Mouse (Mus musculus) thymus, adult 2 months (tissue): ENCODE results near the gene Gtf2f2. TPM values are rescaled to one million over a fixed set of nuclear protein-coding genes. Genes with fewer than 3 reads are reported as not detected.

Experiments
- DNase-seq: peaks from one replicate; pipeline ENCODE4 v3.0.0; 2021
- H3K27ac ChIP-seq: fragments of 200-500 bp; 2 replicates; pipeline ENCODE4 v1.5.1; 2012; ENCODE audit warnings: low read length, control low read depth; ENCODE audit not compliant: control insufficient read depth, insufficient read depth
- H3K27me3 ChIP-seq: fragments of 200-500 bp; 2 replicates; pipeline ENCODE4 v1.6.1; 2012; ENCODE audit warnings: mild to moderate bottlenecking, low read length, moderate library complexity, mixed read lengths; ENCODE audit not compliant: control insufficient read depth, insufficient read depth
- H3K36me3 ChIP-seq: fragments of 200-500 bp; 2 replicates; pipeline ENCODE4 v1.6.1; 2012; ENCODE audit warnings: mild to moderate bottlenecking, low read length, moderate library complexity; ENCODE audit not compliant: control insufficient read depth, insufficient read depth
- H3K4me1 ChIP-seq: fragments of 200-500 bp; replicated peaks from 2 replicates; pipeline ENCODE4 v1.6.1; 2012; ENCODE audit warnings: low read length; ENCODE audit not compliant: control insufficient read depth, insufficient read depth
- H3K4me3 ChIP-seq: fragments of 200-500 bp; 2 replicates; pipeline ENCODE4 v1.5.1; 2012; ENCODE audit warnings: mild to moderate bottlenecking, low read length, control low read depth, moderate library complexity; ENCODE audit not compliant: control insufficient read depth, insufficient read depth
- CTCF ChIP-seq: fragments of 200-500 bp; IDR thresholded peaks from 2 replicates; pipeline ENCODE4 v1.5.1; 2012; ENCODE audit warnings: mild to moderate bottlenecking, control low read depth, low read length, moderate library complexity, borderline replicate concordance; ENCODE audit not compliant: control insufficient read depth, poor library complexity, insufficient read depth; ENCODE audit errors: extremely low read depth
- POLR2A ChIP-seq: fragments of 200-500 bp; IDR thresholded peaks from 2 replicates; pipeline ENCODE4 v1.6.1; 2012; ENCODE audit warnings: mild to moderate bottlenecking, low read length, control low read depth, moderate library complexity; ENCODE audit not compliant: control insufficient read depth, poor library complexity, insufficient read depth; ENCODE audit errors: extremely low read depth
- WGBS: fragments of 180-500 bp; shearing (Covaris S2); methylation state at CpG from one replicate; pipeline ENCODE4 v1.1.7; 2018; 5-methylcytosine and 5-hydroxymethylcytosine counted together
- polyA plus RNA-seq: library from polyadenylated mRNA; depleted of rRNA; stranded (reverse); fragments of >200 nt; gene quantifications from 2 replicates; pipeline ENCODE4 v1.2.3, GENCODE M21; 2012; rRNA removed

The Gtf2f2 gene
- polyA plus RNA-seq, 1 experiment = 4.7 TPM

GRCm38 (mm10) chr14:75850819-75851218, 159.8 kb downstream of the Gtf2f2 start:
- H3K36me3 ChIP-seq = peaks cover 37% of the 10 kb centered on the region
- no peak overlapping the region for H3K4me3 ChIP-seq
- no peaks in the 10 kb centered on the region for H3K4me1 ChIP-seq
- no peak overlapping the region for H3K27ac ChIP-seq
- DNase-seq = no peak
- TF ChIP-seq POLR2A (no peak), CTCF (no peak)
- no peaks in the 10 kb centered on the region for H3K27me3 ChIP-seq
- 71% methylated on average over 6 of the region's 6 CpGs for WGBS

DNA sequence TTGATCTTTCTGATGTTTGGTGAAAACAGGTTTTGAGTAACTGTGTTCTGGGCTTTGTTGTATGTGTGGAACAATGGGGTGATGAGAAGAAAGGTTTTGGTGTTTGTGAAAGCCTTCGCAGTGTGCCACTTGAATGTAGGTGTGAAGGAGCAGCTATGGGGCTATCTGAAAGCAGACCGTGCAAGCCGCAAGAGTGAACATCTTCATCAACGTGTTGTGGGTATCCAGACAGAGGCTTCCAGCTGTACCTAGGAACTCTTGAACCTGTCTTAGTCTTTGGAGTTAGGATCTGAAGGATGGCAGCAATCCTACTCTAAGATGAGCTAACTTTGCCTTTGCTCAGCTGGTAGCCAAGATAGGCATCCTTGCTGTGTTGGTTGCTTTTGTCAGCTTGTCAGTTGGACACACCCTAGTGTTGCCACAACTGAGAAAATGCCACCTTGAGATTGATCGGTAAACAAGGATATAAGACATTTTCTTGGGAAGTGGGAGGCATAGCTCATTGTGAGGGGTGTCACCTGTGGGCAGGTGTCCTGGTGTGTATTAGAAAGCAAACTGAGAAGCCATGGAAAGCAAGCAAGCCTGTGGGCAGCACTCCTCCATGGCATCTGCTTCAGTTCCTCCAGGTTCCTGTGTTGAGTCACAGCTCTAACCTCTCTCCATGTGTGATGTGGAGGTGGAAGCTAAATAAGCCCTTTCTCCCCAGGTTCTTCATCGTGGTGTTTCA, 160.7 kb downstream of the Gtf2f2 start:
- H3K27ac ChIP-seq = no peak overlapping the region
- H3K36me3 ChIP-seq = peaks cover 37% of the 10 kb centered on the region
- no peak for TF ChIP-seq POLR2A
- TF ChIP-seq CTCF = no peak
- 92% methylated on average over 6 of the region's 6 CpGs for WGBS
- H3K4me3 ChIP-seq = no peak overlapping the region
- no peaks in the 10 kb centered on the region for H3K4me1 ChIP-seq
- DNase-seq = no peak
- H3K27me3 ChIP-seq = no peaks in the 10 kb centered on the region

- Histone ChIP-seq H3K4me3 (no peak overlapping the region), H3K36me3 (peaks cover 37% of the 10 kb centered on the region), H3K27me3 (no peaks in the 10 kb centered on the region), H3K27ac (no peak overlapping the region), H3K4me1 (no peaks in the 10 kb centered on the region)
- 95% methylated on average over 5 of the region's 5 CpGs for WGBS
- DNase-seq = no peak
- no peak for TF ChIP-seq POLR2A
- no peak for TF ChIP-seq CTCF
Observed at GRCm38 (mm10) chr14:75849236-75849635, 161.4 kb downstream of the Gtf2f2 start.

DNA sequence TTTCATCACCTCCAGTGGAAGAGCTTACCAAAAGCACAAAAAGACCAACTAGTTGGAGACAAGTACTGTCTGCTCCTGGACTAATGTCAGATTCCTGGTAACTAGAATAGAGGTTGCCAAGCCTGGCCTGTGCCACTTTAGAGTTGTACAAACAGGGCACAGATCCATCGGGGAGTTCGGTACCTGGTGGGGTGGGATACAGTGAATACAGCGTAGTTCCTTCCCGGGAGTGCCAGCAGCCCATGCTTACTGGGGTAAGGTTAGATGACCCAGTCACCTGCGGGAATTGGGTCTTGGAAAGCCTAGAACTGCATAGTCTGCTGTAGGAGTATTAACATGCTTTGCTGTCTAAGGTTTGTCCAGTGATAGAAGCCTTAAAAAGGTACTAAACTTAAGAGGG, 162.2 kb downstream of the Gtf2f2 start:
- Histone ChIP-seq H3K27me3 (no peaks in the 10 kb centered on the region), H3K4me3 (no peak overlapping the region), H3K36me3 (peaks cover 37% of the 10 kb centered on the region), H3K4me1 (no peaks in the 10 kb centered on the region), H3K27ac (no peak overlapping the region)
- DNase-seq = no peak
- no peak for TF ChIP-seq CTCF
- TF ChIP-seq POLR2A = no peak
- 94% methylated on average over 5 of the region's 5 CpGs for WGBS

- H3K27me3 ChIP-seq = no peaks in the 10 kb centered on the region
- H3K27ac ChIP-seq = no peak overlapping the region
- no peaks in the 10 kb centered on the region for H3K4me1 ChIP-seq
- no peak overlapping the region for H3K4me3 ChIP-seq
- WGBS = 45% methylated on average over 4 of the region's 4 CpGs
- DNase-seq = no peak
- TF ChIP-seq POLR2A (no peak), CTCF (no peak)
- H3K36me3 ChIP-seq = peaks cover 37% of the 10 kb centered on the region
Observed at GRCm38 (mm10) chr14:75847669-75848068, 163.0 kb downstream of the Gtf2f2 start.

Other genes starting within 250 kb of the Gtf2f2 start
- 10.9 and 15.7 TPM in 2 replicates for gene Slc25a30, start 223.8 kb downstream of the Gtf2f2 start, polyA plus RNA-seq
- gene Tpt1, start 165.8 kb downstream of the Gtf2f2 start, polyA plus RNA-seq = 2,302 and 2,614 TPM in 2 replicates
- gene Kctd4, start 55.9 kb downstream of the Gtf2f2 start, polyA plus RNA-seq = 0.23 and 0.40 TPM in 2 replicates
- 5.7 and 6.0 TPM in 2 replicates for gene Gpalpp1, start 99.9 kb upstream of the Gtf2f2 start, polyA plus RNA-seq
- gene Nufip1, start 100.0 kb upstream of the Gtf2f2 start, polyA plus RNA-seq = 5.5 and 7.2 TPM in 2 replicates